Mouse (Mus musculus) stomach, postnatal 0 days (tissue): Measurements from ENCODE around the gene Ciart. TPM values are rescaled to one million over a fixed set of nuclear protein-coding genes. Genes with fewer than 3 reads are reported as not detected.

Source experiments
- ATAC-seq: fragments of 200-750 bp; cut with Nextera tagmentation; 2 replicates; pipeline ENCODE4 v1.8.0; 2017; ENCODE audit not compliant: low FRiP score, low TSS enrichment
- DNase-seq: peaks from one replicate; pipeline ENCODE4 v3.0.0-alpha.2; 2016; ENCODE audit warnings: low spot score
- H3K27ac ChIP-seq: fragments of 300-500 bp; sonication (generic); replicated peaks from 2 replicates; pipeline ENCODE4 v1.5.1; 2014; ENCODE audit warnings: mild to moderate bottlenecking, control low read depth
- H3K27me3 ChIP-seq: fragments of 300-500 bp; sonication (generic); 2 replicates; pipeline ENCODE4 v1.6.1; 2014; ENCODE audit warnings: low read length; ENCODE audit not compliant: control insufficient read depth, insufficient read depth
- H3K36me3 ChIP-seq: fragments of 300-500 bp; sonication (generic); 2 replicates; pipeline ENCODE4 v1.6.1; 2014; ENCODE audit warnings: low read length, mixed read lengths; ENCODE audit not compliant: control insufficient read depth, insufficient read depth
- H3K4me1 ChIP-seq: fragments of 300-500 bp; sonication (generic); replicated peaks from 2 replicates; pipeline ENCODE4 v1.6.1; 2014; ENCODE audit warnings: antibody characterized with exemption; ENCODE audit not compliant: control insufficient read depth, insufficient read depth
- H3K4me2 ChIP-seq: fragments of 300-500 bp; sonication (generic); replicated peaks from 2 replicates; pipeline ENCODE4 v1.6.1; 2014; ENCODE audit warnings: low read depth, mild to moderate bottlenecking, control low read depth, moderate library complexity
- H3K4me3 ChIP-seq: fragments of 300-500 bp; sonication (generic); 2 replicates; pipeline ENCODE4 v1.5.1; 2014; ENCODE audit warnings: low read depth, low read length, control low read depth
- H3K9ac ChIP-seq: fragments of 300-500 bp; sonication (generic); 2 replicates; pipeline ENCODE4 v1.6.1; 2014; ENCODE audit warnings: mild to moderate bottlenecking, low read length, control low read depth, mixed read lengths
- H3K9me3 ChIP-seq: fragments of 300-500 bp; sonication (generic); 2 replicates; pipeline ENCODE4 v1.6.1; 2016; ENCODE audit warnings: low read length; ENCODE audit not compliant: control insufficient read depth
- CTCF ChIP-seq: IDR thresholded peaks from 2 replicates; pipeline ENCODE4 v1.5.1; 2016; ENCODE audit warnings: antibody characterized with exemption, low read depth, mild to moderate bottlenecking, moderate library complexity
- EP300 ChIP-seq: optimal IDR thresholded peaks from 2 replicates; pipeline ENCODE3; 2016; ENCODE audit warnings: antibody characterized with exemption
- WGBS: fragments of 180-500 bp; shearing (Covaris S2); extraction: QIAGEN DNeasy Blood & Tissue Kit; methylation state at CpG from one replicate; pipeline ENCODE4 v1.1.7; 2014; 5-methylcytosine and 5-hydroxymethylcytosine counted together
- polyA plus RNA-seq: library from polyadenylated mRNA; unstranded; fragments of >200 nt; fragmentation: Nextera tagmentation; extraction: Ambion mirVana; gene quantifications from 2 replicates; pipeline ENCODE4 v1.2.1, GENCODE M21; 2015

The Ciart gene
- polyA plus RNA-seq = 2.3 and 3.2 TPM in 2 replicates

DNA sequence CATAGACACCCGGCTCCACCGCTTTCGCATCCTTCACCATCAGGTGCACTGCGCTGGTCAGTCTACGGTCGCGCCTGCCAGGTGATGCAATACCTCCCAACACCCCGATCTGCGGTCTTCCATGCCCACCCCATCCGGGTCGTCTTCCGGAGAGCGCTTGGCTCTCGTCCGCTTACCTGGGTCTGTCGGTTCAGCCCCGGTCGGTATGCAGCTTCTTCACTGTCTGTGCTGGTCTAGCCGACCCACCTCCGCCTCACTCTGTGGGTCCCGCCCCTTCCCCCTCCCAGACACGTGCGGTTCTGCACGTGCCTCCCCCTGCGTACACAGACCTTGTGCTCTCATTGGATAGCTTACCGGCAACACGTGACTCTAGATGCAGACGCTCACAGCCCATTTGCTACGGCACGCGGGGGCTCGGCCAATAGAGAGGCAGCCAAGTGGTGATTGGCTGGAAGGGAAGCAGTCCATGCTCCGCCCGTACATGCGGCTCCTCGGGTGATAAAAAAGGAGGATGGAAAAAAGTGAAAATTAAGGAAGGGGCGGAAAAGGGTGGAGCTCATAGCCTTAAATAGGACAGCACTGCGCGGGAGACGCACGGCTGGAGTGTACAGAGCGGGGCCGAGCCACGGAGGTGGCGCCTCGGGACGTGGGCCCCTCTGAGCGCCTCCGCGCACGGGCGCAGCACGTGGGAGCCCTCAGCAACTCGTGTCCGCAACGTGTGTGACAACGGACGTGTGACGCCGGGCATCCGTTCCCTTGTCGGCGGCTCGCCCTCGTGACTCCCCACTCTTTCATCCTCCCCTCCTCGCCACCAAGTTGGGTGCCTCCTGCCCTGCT, at the start of gene Ciart:
TSS of gene Ciart (minus strand) at position 273 of the 837 bp plus-strand sequence.
- H3K9me3 ChIP-seq = no peaks in the 10 kb centered on the region
- no peaks in the 10 kb centered on the region for H3K36me3 ChIP-seq
- peak within 1 kb of the TSS; percentile 80 for H3K4me2 ChIP-seq
- DNase-seq (peak; percentile 95), ATAC-seq (peak; percentile 98)
- WGBS = under 1% methylated on average over 63 of the region's 66 CpGs
- peak within 1 kb of the TSS; percentile 76 for H3K27ac ChIP-seq
- no peaks in the 10 kb centered on the region; the same call in 1 of the 2 replicates for H3K4me1 ChIP-seq
- peak within 1 kb of the TSS; percentile 48 for H3K4me3 ChIP-seq
- peak within 1 kb of the TSS; percentile 58 for H3K9ac ChIP-seq
- TF ChIP-seq CTCF = no peak
- TF ChIP-seq EP300 = no peak
- H3K27me3 ChIP-seq = no peaks in the 10 kb centered on the region

DNA sequence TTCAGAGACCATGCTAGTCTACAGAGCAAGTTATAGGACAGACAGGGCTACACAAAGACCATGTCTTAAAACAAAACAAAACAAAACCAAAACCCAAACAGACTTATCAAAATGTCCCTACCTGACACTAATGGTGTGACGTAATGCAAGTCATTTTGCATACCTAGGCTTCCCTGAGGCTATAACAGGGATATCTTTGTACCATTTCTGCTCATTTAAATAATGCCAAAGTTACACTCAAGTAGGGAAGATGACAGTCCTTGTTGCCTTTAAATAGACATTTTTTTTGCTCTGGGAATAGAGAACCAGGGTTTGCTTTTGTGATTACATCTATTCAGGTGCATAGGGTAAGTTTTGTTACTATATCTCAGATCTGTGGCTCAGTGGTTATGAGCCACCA, 49.4 kb upstream of the Ciart start:
- Histone ChIP-seq H3K9ac (no peak overlapping the region), H3K27ac (no peak overlapping the region), H3K36me3 (no peaks in the 10 kb centered on the region), H3K4me3 (no peak overlapping the region), H3K9me3 (no peaks in the 10 kb centered on the region), H3K4me2 (no peak overlapping the region), H3K4me1 (no peaks in the 10 kb centered on the region), H3K27me3 (no peaks in the 10 kb centered on the region)
- TF ChIP-seq CTCF = no peak
- no peak for TF ChIP-seq EP300
- DNase-seq (no peak), ATAC-seq (no peak)
- 77% methylated on average over 1 of the region's 1 CpGs for WGBS

GRCm38 (mm10) chr3:95930471-95930789, 48.4 kb upstream of the Ciart start:
- no peaks in the 10 kb centered on the region for H3K27me3 ChIP-seq
- DNase-seq = no peak
- peak overlapping the region; percentile 90 for H3K27ac ChIP-seq
- WGBS = under 1% methylated on average over 5 of the region's 5 CpGs
- peak overlapping the region; percentile 68 for H3K4me2 ChIP-seq
- H3K9ac ChIP-seq = peak overlapping the region; percentile 94
- H3K4me3 ChIP-seq = peak overlapping the region; percentile 89
- no peak for ATAC-seq
- no peaks in the 10 kb centered on the region for H3K4me1 ChIP-seq
- no peaks in the 10 kb centered on the region for H3K36me3 ChIP-seq
- TF ChIP-seq EP300 (no peak), CTCF (no peak)
- H3K9me3 ChIP-seq = no peaks in the 10 kb centered on the region

DNA sequence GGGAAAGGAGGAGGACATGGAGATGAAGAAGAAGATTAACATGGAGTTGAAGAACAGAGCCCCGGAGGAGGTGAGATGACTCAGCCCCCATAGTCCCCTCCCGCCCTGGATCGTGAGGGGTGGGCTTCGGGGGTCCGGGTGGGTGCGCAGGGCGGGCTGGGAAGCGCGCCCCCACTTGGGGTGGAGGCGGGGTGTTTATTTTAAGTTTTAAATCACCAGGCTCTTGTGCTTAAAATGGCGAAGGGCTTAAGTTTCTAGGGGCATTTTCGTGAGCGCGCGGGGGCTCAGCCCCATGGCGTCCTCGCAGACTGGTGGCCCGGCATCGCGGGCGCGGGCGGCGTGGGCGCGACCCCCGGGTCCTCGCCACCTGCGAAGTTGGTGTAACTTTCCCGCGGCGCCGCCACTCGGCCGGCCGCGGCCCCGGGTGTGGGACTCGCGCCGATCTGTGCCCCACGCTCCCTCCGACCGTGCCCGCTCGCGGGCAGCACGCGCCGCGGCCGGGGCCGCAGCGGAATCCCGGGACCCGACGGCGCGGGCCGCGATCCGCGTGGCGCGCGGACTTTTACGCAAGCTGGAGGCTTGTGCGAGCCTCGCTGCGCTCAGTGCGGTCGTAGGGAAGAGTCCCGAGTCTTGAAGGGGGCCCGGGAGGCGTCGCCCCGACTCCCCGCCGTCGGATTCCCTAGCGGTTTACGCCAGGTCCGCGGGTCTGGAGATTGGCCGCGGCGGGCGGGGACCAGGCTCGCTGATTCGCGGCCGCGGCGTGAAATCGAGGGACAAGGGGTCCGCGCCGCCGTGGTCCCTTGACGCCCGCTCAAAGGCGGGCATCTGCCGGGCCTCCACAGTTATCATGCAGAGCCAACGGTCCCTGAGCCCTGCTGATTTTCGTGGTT, 47.8 kb upstream of the Ciart start:
- Histone ChIP-seq H3K4me3 (peak overlapping the region; percentile 89), H3K9me3 (no peaks in the 10 kb centered on the region), H3K4me1 (no peaks in the 10 kb centered on the region), H3K36me3 (no peaks in the 10 kb centered on the region), H3K27ac (peak overlapping the region; percentile 90), H3K4me2 (peak overlapping the region; percentile 68), H3K9ac (peak overlapping the region; percentile 94), H3K27me3 (no peaks in the 10 kb centered on the region)
- TF ChIP-seq EP300 (no peak), CTCF (peak; percentile 22; the same call in 1 of the 2 replicates)
- ATAC-seq = peak; percentile 25
- under 1% methylated on average over 88 of the region's 105 CpGs for whole genome bisulfite sequencing
- DNase-seq = peak; percentile 70

DNA sequence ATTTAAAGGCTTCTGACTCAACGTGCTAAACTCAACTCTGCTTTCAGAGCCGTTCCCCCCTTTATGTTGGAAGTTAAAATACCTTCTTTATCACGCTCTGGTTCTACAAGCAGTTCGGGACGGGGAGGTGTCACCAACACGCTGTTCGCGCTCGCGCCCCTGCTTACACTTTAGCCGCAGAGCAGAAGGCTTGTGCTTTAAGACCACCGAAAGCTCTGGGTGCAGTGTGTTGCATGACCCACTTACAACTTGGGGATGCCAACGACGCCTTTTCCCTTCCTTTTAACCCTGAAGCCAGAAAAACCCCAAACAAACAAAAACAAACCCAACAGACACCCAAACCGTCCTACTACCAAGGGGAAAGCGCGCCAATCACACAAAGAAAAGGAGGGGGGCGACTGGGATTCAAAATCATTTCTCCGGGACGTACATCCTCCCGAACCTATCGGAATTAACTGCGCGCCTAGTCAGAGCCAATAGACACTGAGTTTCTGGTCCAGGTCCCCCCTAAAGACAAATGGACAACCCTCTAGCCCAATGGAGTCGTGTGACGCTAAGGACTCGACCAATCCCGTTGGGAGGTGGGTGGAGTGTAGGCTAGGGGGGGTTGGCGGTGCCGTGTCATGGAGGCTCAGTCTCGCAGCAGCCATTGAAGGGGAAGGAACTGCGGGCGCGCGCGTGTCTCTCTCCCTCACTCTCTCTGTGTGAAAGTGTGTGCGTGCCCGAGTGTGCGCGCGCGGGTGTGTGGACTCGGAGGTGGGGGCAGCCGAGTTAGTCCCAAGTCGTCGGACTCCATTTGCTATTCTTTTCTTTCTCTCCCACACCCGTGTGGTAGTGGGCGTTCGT, 46.8 kb upstream of the Ciart start, which contains the start of gene Anp32e:
TSS of gene Anp32e (plus strand) at position 589 of the 846 bp plus-strand sequence.
- H3K36me3 ChIP-seq = no peaks in the 10 kb centered on the region
- peak within 1 kb of the TSS; percentile 94 for H3K9ac ChIP-seq
- H3K27ac ChIP-seq = peak within 1 kb of the TSS; percentile 90
- ATAC-seq = peak; percentile 100
- WGBS = under 1% methylated on average over 49 of the region's 49 CpGs
- no peaks in the 10 kb centered on the region for H3K9me3 ChIP-seq
- no peak for TF ChIP-seq CTCF
- TF ChIP-seq EP300 = peak; percentile 96
- no peaks in the 10 kb centered on the region for H3K27me3 ChIP-seq
- peak within 1 kb of the TSS; percentile 89 for H3K4me3 ChIP-seq
- H3K4me1 ChIP-seq = no peaks in the 10 kb centered on the region
- peak within 1 kb of the TSS; percentile 68 for H3K4me2 ChIP-seq
- peak; percentile 97 for DNase-seq
